Mouse (Mus musculus) heart, postnatal 10 days (tissue): ENCODE results near the gene Olfr735. TPM values are rescaled to one million over a fixed set of nuclear protein-coding genes. Genes with fewer than 3 reads are reported as not detected.
A peak's percentile ranks its signal among the peaks of the same experiment; 100 is the strongest.

Source experiments
- DNase-seq, 2 experiments: peaks; one replicate each; pipeline ENCODE4 v3.0.0; 2021
- intact Hi-C: fragments of 180-260 bp; cut with DNase I; formaldehyde crosslinking; loops from one replicate; pipeline ENCODE4 v1.15.1; 2025
- total RNA-seq, 2 experiments: library from RNA; stranded (reverse); gene quantifications; 2 replicates each; pipeline ENCODE4 v1.2.3; 2021

The Olfr735 gene
- total RNA-seq, result not detected

- DNase-seq, result no peak
- intact Hi-C loops, result no loop called here
Measured at GRCm38 (mm10) chr14:50348796-50349195, at the start of gene Olfr735. Gene Olfr735, minus strand, starts transcription at chr14:50348872.

- intact Hi-C loops, result no loop called here
Measured at GRCm38 (mm10) chr14:50380863-50381262, 32.2 kb upstream of the Olfr735 start, which contains the start of gene Olfr736. Gene Olfr736, plus strand, starts transcription at chr14:50381163.

GRCm38 (mm10) chr14:50363561-50363960, 14.9 kb upstream of the Olfr735 start:
- intact Hi-C loops, result no loop called here

More at GRCm38 (mm10) chr14:50380863-50381262, 32.2 kb upstream of the Olfr735 start, which contains the start of gene Olfr736:
- no peak for DNase-seq

GRCm38 (mm10) chr14:50360480-50360879, 11.8 kb upstream of the Olfr735 start:
- DNase-seq, result no peak
- intact Hi-C loops, result no loop called here

More at GRCm38 (mm10) chr14:50363561-50363960, 14.9 kb upstream of the Olfr735 start:
- DNase-seq, result no peak

- intact Hi-C loops, result no loop called here
- no peak for DNase-seq
Measured at GRCm38 (mm10) chr14:50357593-50357992, 8.9 kb upstream of the Olfr735 start, which contains the start of gene Tlr11. Gene Tlr11, plus strand, starts transcription at chr14:50357914.

- no peak for DNase-seq
- intact Hi-C loops, result no loop called here
Measured at GRCm38 (mm10) chr14:50356725-50357124, 8.1 kb upstream of the Olfr735 start.

GRCm38 (mm10) chr14:50352438-50352837, 3.8 kb upstream of the Olfr735 start:
- intact Hi-C loops, result no loop called here
- peak; percentile 4 to 9 for DNase-seq

- no peak for DNase-seq
- intact Hi-C loops, result no loop called here
Measured at GRCm38 (mm10) chr14:50326661-50327060, 22.0 kb downstream of the Olfr735 start, which contains the start of gene Olfr734. Gene Olfr734, minus strand, starts transcription at chr14:50326761.

- intact Hi-C loops, result no loop called here
- DNase-seq, result no peak
Measured at GRCm38 (mm10) chr14:50301422-50301821, 47.2 kb downstream of the Olfr735 start, which contains the start of gene Olfr733. Gene Olfr733, minus strand, starts transcription at chr14:50301522.

Other genes with a start within 250 kb of the Olfr735 start
- gene Olfr727, start 225.7 kb downstream of the Olfr735 start, total RNA-seq, result not detected
- not detected for gene Olfr728, start 206.2 kb downstream of the Olfr735 start, total RNA-seq
- gene Olfr729, start 196.0 kb downstream of the Olfr735 start, total RNA-seq, result not detected
- not detected for gene Olfr730, start 160.7 kb downstream of the Olfr735 start, total RNA-seq
- not detected for gene Olfr731, start 107.0 kb downstream of the Olfr735 start, total RNA-seq
- gene Olfr732, start 64.7 kb downstream of the Olfr735 start, total RNA-seq, result not detected
- not detected for gene Olfr733, start 47.4 kb downstream of the Olfr735 start, total RNA-seq
- not detected for gene Olfr734, start 22.1 kb downstream of the Olfr735 start, total RNA-seq
- under 1 TPM in 1 of 2 experiments, not detected in 1; 0.12 TPM for gene Tlr11, start 9.0 kb upstream of the Olfr735 start, total RNA-seq
- not detected for gene Olfr736, start 32.3 kb upstream of the Olfr735 start, total RNA-seq
- not detected for gene Olfr738, start 58.7 kb upstream of the Olfr735 start, total RNA-seq
- gene Olfr739, start 69.8 kb upstream of the Olfr735 start, total RNA-seq, result not detected
- gene Olfr740, start 96.7 kb upstream of the Olfr735 start, total RNA-seq, result not detected
- gene Olfr741, start 123.9 kb upstream of the Olfr735 start, total RNA-seq, result not detected
- not detected for gene Olfr742, start 154.7 kb upstream of the Olfr735 start, total RNA-seq
- gene Olfr743, start 173.0 kb upstream of the Olfr735 start, total RNA-seq, result not detected